Mouse (Mus musculus) stomach, postnatal 0 days (tissue): ENCODE measurements around the gene Bcl2l1.

ENCODE experiments used
- CTCF ChIP-seq: IDR thresholded peaks from 2 replicates; pipeline ENCODE4 v1.5.1; 2016; ENCODE audit warnings: antibody characterized with exemption, low read depth, mild to moderate bottlenecking, moderate library complexity
- EP300 ChIP-seq: optimal IDR thresholded peaks from 2 replicates; pipeline ENCODE3; 2016; ENCODE audit warnings: antibody characterized with exemption

DNA sequence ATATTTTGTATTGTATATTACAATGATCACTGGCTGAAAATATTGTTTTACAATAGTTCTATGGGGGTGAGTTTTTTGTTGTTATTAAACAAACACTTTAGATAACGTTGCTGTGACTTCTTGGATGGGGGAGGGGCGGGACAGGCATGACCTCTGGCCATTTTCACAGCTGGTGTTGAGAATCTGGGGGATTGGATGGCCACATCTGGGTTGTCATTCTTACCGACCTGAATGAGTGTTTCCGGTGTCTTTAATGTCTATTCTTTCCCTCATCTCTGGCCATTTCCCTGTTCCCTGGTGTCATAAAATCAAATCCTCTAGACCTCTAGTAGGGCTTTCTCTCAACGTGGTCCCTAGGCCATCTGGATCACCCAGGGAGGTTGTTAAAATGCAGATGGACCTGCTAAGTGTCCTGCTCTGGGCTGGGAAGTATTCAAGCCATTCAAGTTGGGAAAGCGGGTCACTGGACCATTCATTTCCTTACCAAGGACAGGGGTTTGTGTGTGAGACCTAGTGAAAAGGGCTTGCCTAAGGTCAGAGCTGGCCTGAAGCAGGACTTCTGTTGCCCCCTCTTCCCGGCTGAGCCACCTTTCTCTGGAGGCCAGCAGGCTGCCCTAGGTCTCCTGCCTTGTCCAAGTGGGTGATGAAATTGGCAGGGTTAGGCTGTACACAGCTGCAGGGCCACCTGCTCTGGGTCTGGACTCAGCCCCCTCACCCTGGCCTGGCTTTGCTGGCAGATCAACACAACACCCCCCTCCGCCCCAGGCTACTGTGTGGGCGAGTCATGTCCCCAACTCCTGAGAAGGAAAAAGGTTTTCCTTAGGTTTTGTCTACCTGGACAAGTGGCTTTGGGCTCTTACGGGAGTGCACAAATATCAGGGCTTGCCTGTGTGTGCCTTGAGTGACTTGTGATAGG, 94.0 kb downstream of the Bcl2l1 start:
- TF ChIP-seq CTCF: no peak
- no peak for TF ChIP-seq EP300
